Mouse (Mus musculus) ovary, postnatal 36 days (tissue): Measurements from ENCODE around the gene Gm17359.

Experiments used
- DNase-seq: peaks from one replicate; pipeline ENCODE4 v3.0.0; 2022; ENCODE audit warnings: low spot score, mixed read lengths

Gene Gm17359

GRCm38 (mm10) chr3:79336044-79336766 is at the start of gene Gm17359:
Gene Gm17359 (plus strand): TSS chr3:79336661.
- no peak for DNase-seq

- DNase-seq = peak; percentile 94
These were observed 49.3 kb upstream of the Gm17359 start for GRCm38 (mm10) chr3:79287108-79287576.

- no peak for DNase-seq
These were observed 48.6 kb upstream of the Gm17359 start for GRCm38 (mm10) chr3:79287699-79288458.

- DNase-seq = no peak
These were observed 47.4 kb upstream of the Gm17359 start for GRCm38 (mm10) chr3:79289050-79289449.

DNA sequence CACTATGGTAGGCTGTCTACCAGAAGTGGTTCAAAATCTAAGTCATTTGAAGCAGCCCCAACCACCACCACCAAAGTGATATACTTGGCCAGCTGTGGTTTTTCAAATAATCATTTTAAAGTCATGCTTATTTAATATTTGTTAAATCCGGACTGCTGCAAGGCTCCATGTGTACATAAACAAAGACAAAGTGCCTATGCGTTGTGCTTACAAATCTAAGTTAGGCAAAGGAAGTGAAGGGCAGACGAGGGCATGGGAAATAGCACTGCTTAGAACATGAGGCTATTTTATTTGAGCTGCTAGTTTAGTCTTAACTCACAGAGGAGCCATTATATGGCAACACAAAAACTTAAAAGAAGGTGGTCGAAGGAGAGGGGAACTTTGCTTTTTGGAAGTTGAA is 43.4 kb upstream of the Gm17359 start:
- DNase-seq = no peak

GRCm38 (mm10) chr3:79294701-79295100 is 41.8 kb upstream of the Gm17359 start:
- DNase-seq = no peak

DNA sequence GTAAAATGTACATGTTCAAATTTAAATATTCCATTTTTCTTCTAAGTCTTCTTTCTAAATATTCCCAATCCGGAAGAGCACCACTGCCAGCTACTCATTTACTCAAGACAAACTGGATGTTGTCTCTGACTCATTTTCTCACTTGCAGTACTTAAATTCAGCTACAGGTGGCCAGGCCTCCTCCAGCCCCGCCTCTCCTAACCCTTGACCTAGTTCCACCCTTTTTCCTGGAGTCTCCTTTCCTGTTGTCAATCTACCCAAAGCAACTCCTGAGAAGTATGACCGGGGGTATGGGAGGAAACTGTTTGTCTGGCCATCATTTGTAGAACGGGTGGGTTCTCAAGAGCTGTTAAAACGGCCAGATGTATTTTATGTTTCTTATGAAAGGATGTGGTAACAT is 40.4 kb upstream of the Gm17359 start:
- no peak for DNase-seq

- no peak for DNase-seq
These were observed 39.9 kb upstream of the Gm17359 start for GRCm38 (mm10) chr3:79296586-79296985.

- no peak for DNase-seq
These were observed 39.2 kb upstream of the Gm17359 start for GRCm38 (mm10) chr3:79297281-79297680.

DNA sequence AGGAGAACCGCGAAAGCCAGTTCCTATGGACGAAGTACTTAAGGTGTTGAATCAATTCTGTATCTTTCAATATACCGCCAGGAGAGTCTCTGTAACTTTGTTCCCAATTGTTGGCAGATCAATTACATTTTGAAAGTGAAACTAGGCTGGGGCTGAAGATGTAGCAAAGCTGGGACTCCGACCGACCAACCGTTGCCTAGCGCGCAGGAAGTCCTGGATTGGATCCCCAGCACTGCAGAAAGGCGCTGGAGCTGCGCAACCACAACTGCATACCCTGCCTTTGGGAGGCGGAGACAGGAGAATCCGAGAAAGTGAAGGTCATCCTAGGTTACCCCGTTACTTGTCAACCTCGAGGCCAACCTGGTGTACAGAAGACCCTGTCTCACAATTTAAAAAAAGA is 37.1 kb upstream of the Gm17359 start:
- DNase-seq = no peak

GRCm38 (mm10) chr3:79308605-79309004 is 27.9 kb upstream of the Gm17359 start:
- no peak for DNase-seq

- no peak for DNase-seq
These were observed 26.3 kb upstream of the Gm17359 start for GRCm38 (mm10) chr3:79310184-79310583.

DNA sequence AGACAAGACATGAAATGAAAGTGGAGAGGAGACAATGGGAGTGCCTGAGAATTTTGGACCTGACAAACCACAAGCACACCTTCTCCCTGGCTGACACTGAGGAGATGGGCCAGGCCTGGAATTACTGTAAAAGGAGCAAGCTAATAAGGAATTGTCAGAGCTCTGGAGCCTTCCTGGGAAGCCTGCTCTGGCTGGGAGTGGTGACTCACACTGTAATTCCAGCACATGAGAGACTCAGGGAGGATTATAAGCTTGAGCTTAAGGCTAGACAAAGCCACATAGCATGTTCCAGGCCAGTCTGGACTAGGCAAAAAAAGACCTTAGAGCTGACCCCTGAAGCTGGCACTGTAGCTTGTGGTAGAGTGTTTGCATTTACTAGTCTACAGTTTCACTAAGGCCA is 24.6 kb upstream of the Gm17359 start:
- DNase-seq = no peak

GRCm38 (mm10) chr3:79314006-79314698 is 22.3 kb upstream of the Gm17359 start:
- no peak for DNase-seq

DNA sequence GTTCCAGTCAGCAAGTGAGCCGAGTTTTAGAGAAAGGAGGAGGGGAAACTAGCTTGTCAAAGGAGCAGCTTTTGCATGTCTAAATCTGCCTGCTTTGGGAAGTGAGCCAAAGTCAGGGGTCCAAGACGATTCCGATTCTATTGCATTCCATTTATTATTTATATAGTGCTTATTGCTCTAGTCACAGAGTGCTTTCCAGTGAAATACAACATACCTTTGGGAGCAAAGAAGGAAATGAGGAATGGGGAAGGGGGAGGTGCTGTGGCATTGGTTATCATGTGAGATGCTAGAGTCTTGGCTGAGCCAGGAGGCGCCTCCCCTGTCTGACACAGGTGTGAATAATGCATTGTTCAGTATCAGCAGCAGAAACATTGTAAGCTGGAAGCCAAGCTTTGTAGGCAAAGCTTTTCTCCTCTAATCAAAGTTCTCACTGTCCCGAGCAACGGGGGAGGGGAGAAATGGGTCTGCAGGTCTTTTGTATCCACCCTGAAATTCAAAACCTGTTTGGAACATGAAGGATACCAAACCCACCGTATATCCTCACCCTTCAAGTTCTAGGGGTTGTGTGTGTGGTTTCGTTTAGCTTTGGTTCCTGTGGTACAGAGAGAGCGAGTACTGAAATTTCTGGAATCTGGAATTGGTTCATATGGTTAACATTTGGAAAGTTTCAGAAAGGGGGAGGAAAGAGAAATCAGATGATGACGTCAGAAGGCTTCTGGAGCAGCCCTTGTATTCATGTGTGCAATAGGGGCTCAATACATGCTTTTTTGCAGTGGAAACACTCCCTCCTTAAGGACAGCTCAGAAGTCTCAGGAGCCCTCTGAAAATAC is 11.5 kb upstream of the Gm17359 start:
- no peak for DNase-seq

- DNase-seq = no peak
These were observed 6.7 kb upstream of the Gm17359 start for GRCm38 (mm10) chr3:79329691-79330315.

GRCm38 (mm10) chr3:79333051-79333450 is 3.4 kb upstream of the Gm17359 start:
- DNase-seq = peak; percentile 29

DNA sequence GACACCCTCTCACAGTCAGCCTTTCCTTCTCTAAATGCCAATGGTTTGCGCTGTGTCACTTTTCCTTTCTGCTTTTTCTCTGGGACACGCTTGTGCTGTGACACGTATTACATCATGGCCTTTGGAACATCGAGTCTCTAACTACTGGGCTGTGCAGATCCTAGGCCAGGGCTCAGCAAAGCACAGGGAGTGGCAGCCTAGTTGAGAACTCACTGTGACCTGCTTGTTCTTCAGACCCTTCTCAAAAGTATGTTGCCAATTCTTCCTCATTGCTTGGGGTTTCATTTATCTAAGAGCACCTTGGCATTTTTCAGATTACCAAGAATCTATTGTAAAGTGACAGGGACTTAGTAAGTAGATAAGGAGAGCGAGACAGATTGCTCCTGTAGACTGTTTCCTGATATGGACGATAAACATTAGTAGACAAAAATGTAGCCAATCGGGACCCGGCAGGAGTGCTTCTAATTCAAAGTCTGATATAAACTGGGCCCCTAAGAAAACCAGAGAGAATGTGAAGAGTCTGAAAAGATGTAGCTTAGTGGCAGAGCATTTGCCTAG is 2.7 kb upstream of the Gm17359 start:
- DNase-seq = no peak

GRCm38 (mm10) chr3:79340737-79341136 is 4.3 kb downstream of the Gm17359 start:
- DNase-seq = no peak

- no peak for DNase-seq
These were observed 6.7 kb downstream of the Gm17359 start for GRCm38 (mm10) chr3:79342961-79343735.
